Mouse (Mus musculus) midbrain, embryonic 11.5 days (tissue): Measurements from ENCODE around the gene Sfrp5. TPM values are rescaled to one million over a fixed set of nuclear protein-coding genes. Genes with fewer than 3 reads are reported as not detected.

Source experiments
- ATAC-seq: fragments of 200-750 bp; cut with Nextera tagmentation; 2 replicates; pipeline ENCODE4 v1.8.0; 2017; ENCODE audit warnings: moderate TSS enrichment, moderate library complexity; ENCODE audit not compliant: low FRiP score
- DNase-seq: peaks from one replicate; pipeline ENCODE4 v3.0.0; 2015; ENCODE audit warnings: low spot score; ENCODE audit errors: missing footprints
- H3K27ac ChIP-seq: fragments of 300-500 bp; sonication (generic); 2 replicates; pipeline ENCODE4 v1.5.1; 2014; ENCODE audit warnings: low read depth, low read length
- H3K27me3 ChIP-seq: fragments of 300-500 bp; sonication (generic); 2 replicates; pipeline ENCODE4 v1.6.1; 2014; ENCODE audit warnings: mild to moderate bottlenecking, low read length, moderate library complexity, mixed read lengths; ENCODE audit not compliant: control insufficient read depth, insufficient read depth
- H3K36me3 ChIP-seq: fragments of 300-500 bp; sonication (generic); 2 replicates; pipeline ENCODE4 v1.6.1; 2014; ENCODE audit warnings: mild to moderate bottlenecking, low read length, moderate library complexity, mixed read lengths; ENCODE audit not compliant: control insufficient read depth, insufficient read depth
- H3K4me1 ChIP-seq: fragments of 300-500 bp; sonication (generic); 2 replicates; pipeline ENCODE4 v1.6.1; 2014; ENCODE audit warnings: low read length; ENCODE audit not compliant: control insufficient read depth, insufficient read depth
- H3K4me2 ChIP-seq: fragments of 300-500 bp; sonication (generic); 2 replicates; pipeline ENCODE4 v1.6.1; 2014; ENCODE audit warnings: mild to moderate bottlenecking, moderate library complexity
- H3K4me3 ChIP-seq: fragments of 300-500 bp; sonication (generic); 2 replicates; pipeline ENCODE4 v1.5.1; 2014; ENCODE audit warnings: low read depth, low read length
- H3K9ac ChIP-seq: fragments of 300-500 bp; sonication (generic); 2 replicates; pipeline ENCODE4 v1.6.1; 2014; ENCODE audit warnings: low read length
- H3K9me3 ChIP-seq: fragments of 300-500 bp; sonication (generic); 2 replicates; pipeline ENCODE4 v1.6.1; 2016; ENCODE audit warnings: low read length; ENCODE audit not compliant: control insufficient read depth
- WGBS: fragments of 180-500 bp; shearing (Covaris S2); extraction: QIAGEN DNeasy Blood & Tissue Kit; methylation state at CpG from one replicate; pipeline ENCODE4 v1.1.7; 2014; 5-methylcytosine and 5-hydroxymethylcytosine counted together
- polyA plus RNA-seq: library from polyadenylated mRNA; unstranded; fragments of >200 nt; fragmentation: Nextera tagmentation; extraction: Ambion mirVana; gene quantifications from 2 replicates; pipeline ENCODE4 v1.2.1, GENCODE M21; 2014

The Sfrp5 gene
- polyA plus RNA-seq, 1 experiment from 2014 or later, result 0.14 TPM

DNA sequence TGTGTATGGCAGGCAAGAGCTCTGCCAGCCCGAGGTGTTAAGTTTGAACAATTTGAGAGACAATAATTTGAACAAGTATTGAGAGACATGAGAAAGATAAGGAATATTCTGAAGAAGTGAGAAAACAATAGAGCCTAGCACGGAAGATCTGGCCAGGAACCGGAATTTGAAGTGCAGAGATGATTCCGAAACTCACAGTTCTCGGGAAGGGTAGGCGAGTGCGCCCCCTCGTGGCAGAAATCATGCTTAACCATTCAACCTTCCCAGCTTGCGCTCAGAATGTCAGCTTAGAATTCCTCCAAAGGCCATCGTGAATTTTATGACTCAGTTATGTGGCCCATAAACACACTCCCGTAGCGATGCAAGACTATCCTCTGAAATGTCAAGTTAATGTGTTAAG, 35.9 kb downstream of the Sfrp5 start:
- Histone ChIP-seq H3K27ac (no peak overlapping the region), H3K9me3 (no peaks in the 10 kb centered on the region), H3K4me2 (peak overlapping the region; percentile 30; the same call in 1 of the 2 replicates), H3K4me1 (peaks cover 3% of the 10 kb centered on the region; the same call in 1 of the 2 replicates), H3K9ac (no peak overlapping the region), H3K4me3 (peak overlapping the region; percentile 2; the same call in 1 of the 2 replicates), H3K27me3 (no peaks in the 10 kb centered on the region), H3K36me3 (no peaks in the 10 kb centered on the region)
- DNase-seq (peak; percentile 99), ATAC-seq (no peak)
- 2% methylated on average over 12 of the region's 12 CpGs for WGBS

DNA sequence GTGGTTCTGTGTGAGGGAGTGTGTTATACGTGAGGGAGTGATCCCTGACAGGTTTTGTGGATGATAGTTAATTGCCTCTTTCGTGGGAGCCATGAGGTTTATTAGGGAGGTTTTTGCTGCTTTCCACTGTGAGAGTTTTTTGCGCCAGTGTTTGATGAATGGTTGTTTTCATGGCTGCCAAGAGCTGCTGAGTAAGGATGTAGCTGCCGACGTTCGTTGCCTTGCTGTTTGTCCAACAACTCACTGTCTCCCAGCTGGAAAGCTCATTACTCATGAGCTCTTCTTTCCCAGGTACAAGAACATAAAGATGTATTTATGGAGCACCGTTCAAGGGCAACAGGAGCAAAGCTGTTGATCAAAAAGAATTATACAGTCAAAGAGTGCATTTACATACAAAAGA, 37.9 kb downstream of the Sfrp5 start:
- no peak overlapping the region for H3K4me3 ChIP-seq
- H3K4me2 ChIP-seq, result no peak overlapping the region
- H3K4me1 ChIP-seq, result no peaks in the 10 kb centered on the region
- no peaks in the 10 kb centered on the region for H3K36me3 ChIP-seq
- H3K9me3 ChIP-seq, result no peaks in the 10 kb centered on the region
- DNase-seq, result no peak
- H3K27me3 ChIP-seq, result no peaks in the 10 kb centered on the region
- WGBS, result 74% methylated on average over 7 of the region's 7 CpGs
- no peak overlapping the region for H3K27ac ChIP-seq
- H3K9ac ChIP-seq, result no peak overlapping the region
- ATAC-seq, result no peak

DNA sequence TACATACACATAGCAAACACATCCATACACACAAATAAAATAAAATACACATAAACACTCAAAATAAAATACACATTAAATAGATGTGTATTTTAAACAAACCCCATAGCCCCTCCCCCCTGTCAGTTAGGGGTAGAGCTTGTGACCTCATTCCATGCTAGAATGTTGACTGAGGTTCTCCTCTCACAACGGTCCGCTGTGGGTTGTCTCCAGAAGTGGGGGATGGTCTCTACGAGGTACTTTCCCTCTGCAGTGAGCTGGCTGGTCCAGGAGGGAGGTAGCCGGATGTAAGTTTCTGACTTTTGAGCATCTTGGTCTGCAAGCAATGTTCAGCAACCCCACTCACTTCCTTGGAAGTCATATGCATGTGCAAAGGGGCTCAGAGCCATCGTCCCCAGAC, 38.3 kb downstream of the Sfrp5 start, which contains the start of gene Zfyve27:
TSS of gene Zfyve27 (plus strand) at position 188 of the 400 bp plus-strand sequence.
- H3K4me1 ChIP-seq, result no peaks in the 10 kb centered on the region

DNA sequence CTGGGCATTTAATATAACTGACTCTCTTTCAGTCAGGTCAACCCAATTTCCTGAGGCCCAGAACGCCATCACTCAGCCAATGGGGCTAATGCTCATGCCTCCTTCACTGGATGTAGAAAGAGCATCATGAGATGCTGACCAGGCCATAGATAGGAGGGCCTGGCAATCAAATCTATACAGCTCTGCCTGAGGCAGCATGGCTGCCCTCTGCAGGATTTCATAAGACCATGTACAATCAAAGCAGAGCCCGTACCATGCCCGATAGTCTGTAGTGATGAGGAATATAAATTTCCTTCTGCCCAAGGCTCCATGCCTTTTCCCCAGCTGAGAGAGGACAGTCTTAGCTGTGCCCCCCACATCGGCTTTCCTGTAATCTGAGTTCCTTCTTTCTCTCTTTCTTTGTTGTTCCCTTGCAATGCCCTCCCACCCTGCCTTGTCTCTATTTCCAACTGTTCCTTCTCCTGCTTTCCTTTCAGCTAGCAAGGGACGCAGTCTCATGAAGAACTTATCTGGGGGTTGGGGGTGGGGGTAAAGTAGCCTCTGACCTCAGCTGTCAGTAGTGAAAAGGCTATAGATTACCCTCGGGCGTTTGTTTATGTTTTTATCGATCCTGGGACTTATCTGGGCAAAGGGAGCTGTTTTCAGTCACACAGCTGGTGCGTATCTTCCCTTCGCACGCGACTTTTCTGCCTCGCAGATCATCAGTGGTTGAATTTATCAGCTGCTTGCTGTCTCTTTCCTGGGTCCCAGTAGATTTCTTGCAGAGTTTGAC, 43.6 kb downstream of the Sfrp5 start:
- DNase-seq, result no peak

More for the DNA sequence above, 38.3 kb downstream of the Sfrp5 start, which contains the start of gene Zfyve27:
- WGBS, result 80% methylated on average over 5 of the region's 5 CpGs
- H3K9ac ChIP-seq, result no peak within 1 kb of the TSS
- no peak within 1 kb of the TSS for H3K27ac ChIP-seq
- H3K9me3 ChIP-seq, result no peaks in the 10 kb centered on the region
- no peaks in the 10 kb centered on the region for H3K27me3 ChIP-seq
- no peaks in the 10 kb centered on the region for H3K36me3 ChIP-seq
- ATAC-seq, result no peak
- H3K4me3 ChIP-seq, result no peak within 1 kb of the TSS
- DNase-seq, result no peak
- no peak within 1 kb of the TSS for H3K4me2 ChIP-seq

DNA sequence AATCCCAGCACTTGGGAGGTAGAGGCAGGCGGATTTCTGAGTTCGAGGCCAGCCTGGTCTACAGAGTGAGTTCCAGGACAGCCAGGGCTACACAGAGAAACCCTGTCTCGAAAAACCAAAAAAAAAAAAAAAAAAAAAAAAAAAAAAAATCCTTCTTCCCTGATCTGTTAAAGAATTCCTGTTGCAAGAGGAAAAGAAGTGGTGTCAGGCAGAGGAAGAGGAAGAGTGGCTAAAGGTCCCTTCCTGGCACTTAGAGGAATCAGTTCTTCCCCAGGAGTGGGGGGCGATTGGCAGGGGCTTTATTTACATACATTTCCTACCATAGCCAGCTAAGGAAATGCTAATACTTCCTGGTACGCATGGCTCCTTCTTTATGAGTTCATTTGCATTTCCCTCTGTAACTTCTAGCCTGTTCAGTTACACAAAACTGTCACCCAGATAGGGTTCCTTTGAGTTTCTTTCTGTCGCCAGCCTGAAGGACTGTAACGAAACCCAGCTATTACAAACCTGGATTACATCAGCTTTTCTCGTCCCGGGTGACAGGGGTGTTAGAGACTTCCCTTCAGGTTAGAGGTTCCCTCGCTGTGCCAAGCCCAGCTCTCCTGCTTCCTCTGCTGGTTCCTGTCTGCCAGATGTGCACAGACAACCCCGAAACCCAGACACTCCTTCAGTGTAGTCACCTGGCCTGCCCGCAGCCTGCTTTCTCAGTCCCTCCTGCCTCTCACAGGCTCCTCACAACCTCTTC, 44.4 kb downstream of the Sfrp5 start:
- Histone ChIP-seq H3K36me3 (no peaks in the 10 kb centered on the region), H3K27ac (peak overlapping the region; percentile 57), H3K4me2 (no peak overlapping the region), H3K4me1 (no peaks in the 10 kb centered on the region), H3K4me3 (no peak overlapping the region), H3K9ac (no peak overlapping the region), H3K27me3 (no peaks in the 10 kb centered on the region), H3K9me3 (no peaks in the 10 kb centered on the region)
- ATAC-seq (no peak), DNase-seq (no peak)
- WGBS, result 77% methylated on average over 12 of the region's 12 CpGs

More for the DNA sequence above, 43.6 kb downstream of the Sfrp5 start:
- H3K27me3 ChIP-seq, result no peaks in the 10 kb centered on the region
- no peak overlapping the region for H3K4me2 ChIP-seq
- ATAC-seq, result 0 out of 2 replicates have a peak, but pooled peaks have one; percentile 14
- H3K9me3 ChIP-seq, result no peaks in the 10 kb centered on the region
- no peaks in the 10 kb centered on the region for H3K4me1 ChIP-seq
- H3K36me3 ChIP-seq, result no peaks in the 10 kb centered on the region
- WGBS, result 64% methylated on average over 13 of the region's 13 CpGs
- H3K9ac ChIP-seq, result no peak overlapping the region
- H3K4me3 ChIP-seq, result no peak overlapping the region
- H3K27ac ChIP-seq, result peak overlapping the region; percentile 57

DNA sequence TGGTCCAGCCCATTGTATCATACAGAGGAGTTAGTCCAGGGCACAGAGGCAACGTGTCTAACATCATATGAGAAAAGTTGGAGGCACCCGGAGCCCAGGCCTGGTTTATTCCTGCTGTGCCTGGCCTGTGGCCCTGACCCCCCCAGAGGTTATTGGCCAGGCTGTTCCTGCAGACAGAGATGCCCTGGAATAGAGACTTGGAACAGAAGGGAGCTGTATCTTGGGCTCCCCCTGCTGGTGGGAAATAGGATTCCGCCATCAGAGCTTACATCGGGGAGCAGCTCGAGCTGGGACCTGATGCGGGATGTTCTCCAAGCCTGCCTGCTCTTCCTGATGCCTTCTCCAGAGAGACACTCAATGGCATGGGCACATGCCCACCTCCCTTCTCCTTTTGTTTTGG, 50.1 kb downstream of the Sfrp5 start:
- H3K27me3 ChIP-seq, result peaks cover 18% of the 10 kb centered on the region
- 10% methylated on average over 6 of the region's 6 CpGs for WGBS
- no peak overlapping the region for H3K4me2 ChIP-seq
- 0 out of 2 replicates have a peak, but pooled peaks have one; percentile 41 for ATAC-seq
- H3K4me1 ChIP-seq, result peaks cover 5% of the 10 kb centered on the region
- peak; percentile 98 for DNase-seq
- H3K9ac ChIP-seq, result no peak overlapping the region
- no peak overlapping the region for H3K4me3 ChIP-seq
- H3K36me3 ChIP-seq, result no peaks in the 10 kb centered on the region
- H3K9me3 ChIP-seq, result no peaks in the 10 kb centered on the region
- H3K27ac ChIP-seq, result no peak overlapping the region

DNA sequence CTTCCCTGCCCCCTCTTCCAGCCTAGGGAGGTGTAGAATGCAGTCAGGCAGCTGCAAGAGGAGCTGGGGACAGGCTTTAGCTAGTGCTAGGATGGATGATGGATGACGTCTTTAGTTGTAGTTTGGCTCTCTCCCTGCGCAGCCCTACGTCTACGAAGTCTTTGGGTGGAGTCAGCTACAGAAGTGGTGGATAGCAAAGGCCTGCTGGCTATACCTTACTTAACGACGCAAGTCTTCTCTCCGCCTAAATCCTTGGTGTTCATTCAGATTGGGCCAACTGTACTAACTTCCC, 53.5 kb downstream of the Sfrp5 start:
- Histone ChIP-seq H3K27me3 (peaks cover 28% of the 10 kb centered on the region), H3K9ac (peak overlapping the region; percentile 73; the same call in 1 of the 2 replicates), H3K4me2 (peak overlapping the region; percentile 81), H3K27ac (no peak overlapping the region), H3K36me3 (no peaks in the 10 kb centered on the region), H3K4me1 (peaks cover 5% of the 10 kb centered on the region), H3K4me3 (peak overlapping the region; percentile 59), H3K9me3 (no peaks in the 10 kb centered on the region)
- no peak for DNase-seq
- ATAC-seq, result no peak
- WGBS, result 20% methylated on average over 7 of the region's 7 CpGs
